Mouse (Mus musculus) liver, embryonic 16.5 days (tissue): ENCODE measurements around the gene Fzd10. TPM values are rescaled to one million over a fixed set of nuclear protein-coding genes. Genes with fewer than 3 reads are reported as not detected.

ENCODE experiments used
- ATAC-seq: fragments of 200-750 bp; cut with Nextera tagmentation; 2 replicates; pipeline ENCODE4 v1.8.0; 2017; ENCODE audit warnings: low read depth, mild to moderate bottlenecking, moderate number of reproducible peaks, moderate library complexity
- H3K27ac ChIP-seq: fragments of 300-500 bp; sonication (generic); 2 replicates; pipeline ENCODE4 v1.5.1; 2014; ENCODE audit warnings: mild to moderate bottlenecking, low read length
- H3K27me3 ChIP-seq: fragments of 300-500 bp; sonication (generic); 2 replicates; pipeline ENCODE4 v1.6.1; 2014; ENCODE audit warnings: low read depth, low read length, mixed read lengths; ENCODE audit not compliant: control insufficient read depth, insufficient read depth
- H3K36me3 ChIP-seq: fragments of 300-500 bp; sonication (generic); 2 replicates; pipeline ENCODE4 v1.6.1; 2014; ENCODE audit warnings: mild to moderate bottlenecking; ENCODE audit not compliant: control insufficient read depth, insufficient read depth
- H3K4me1 ChIP-seq: fragments of 300-500 bp; sonication (generic); 2 replicates; pipeline ENCODE4 v1.6.1; 2014; ENCODE audit warnings: low read depth, low read length, mixed read lengths; ENCODE audit not compliant: control insufficient read depth
- H3K4me2 ChIP-seq: fragments of 300-500 bp; sonication (generic); 2 replicates; pipeline ENCODE4 v1.6.1; 2014; ENCODE audit warnings: low read depth, low read length, mixed read lengths
- H3K4me3 ChIP-seq: fragments of 300-500 bp; sonication (generic); 2 replicates; pipeline ENCODE4 v1.5.1; 2014; ENCODE audit warnings: low read depth, mild to moderate bottlenecking, low read length
- H3K9ac ChIP-seq: fragments of 300-500 bp; sonication (generic); 2 replicates; pipeline ENCODE4 v1.6.1; 2014; ENCODE audit warnings: low read depth, low read length
- H3K9me3 ChIP-seq: fragments of 300-500 bp; sonication (generic); replicated peaks from 2 replicates; pipeline ENCODE4 v1.6.1; 2016; ENCODE audit warnings: low read length; ENCODE audit not compliant: control insufficient read depth
- WGBS: fragments of 180-500 bp; shearing (Covaris S2); extraction: QIAGEN DNeasy Blood & Tissue Kit; methylation state at CpG from one replicate; pipeline ENCODE4 v1.1.7; 2014; ENCODE audit not compliant: insufficient replicate concordance; 5-methylcytosine and 5-hydroxymethylcytosine counted together
- polyA plus RNA-seq: library from polyadenylated mRNA; unstranded; fragments of >200 nt; fragmentation: Nextera tagmentation; extraction: Ambion mirVana; gene quantifications from 2 replicates; pipeline ENCODE4 v1.2.1, GENCODE M21; 2015

The Fzd10 gene
- polyA plus RNA-seq, 1 experiment from 2014 or later: not detected

GRCm38 (mm10) chr5:128598760-128599364 is 1.8 kb upstream of the Fzd10 start:
- no peak for ATAC-seq
- no peaks in the 10 kb centered on the region for H3K9me3 ChIP-seq

GRCm38 (mm10) chr5:128599365-128600071 is 1.1 kb upstream of the Fzd10 start:
- Histone ChIP-seq H3K4me1 (no peaks in the 10 kb centered on the region; the same call in 1 of the 2 replicates), H3K4me3 (0 out of 2 replicates have a peak overlapping the region, but pooled peaks have one; percentile 52), H3K27ac (no peak overlapping the region), H3K36me3 (no peaks in the 10 kb centered on the region), H3K27me3 (peaks cover 65% of the 10 kb centered on the region), H3K9ac (no peak overlapping the region), H3K9me3 (no peaks in the 10 kb centered on the region), H3K4me2 (no peak overlapping the region)
- ATAC-seq: no peak
- WGBS: 1% methylated on average over 28 of the region's 28 CpGs

More at GRCm38 (mm10) chr5:128598760-128599364, 1.8 kb upstream of the Fzd10 start:
- Histone ChIP-seq H3K27me3 (peaks cover 61% of the 10 kb centered on the region), H3K9ac (no peak overlapping the region), H3K4me3 (no peak overlapping the region), H3K4me2 (no peak overlapping the region), H3K36me3 (no peaks in the 10 kb centered on the region), H3K4me1 (no peaks in the 10 kb centered on the region; the same call in 1 of the 2 replicates), H3K27ac (no peak overlapping the region)
- WGBS: 2% methylated on average over 20 of the region's 20 CpGs

GRCm38 (mm10) chr5:128601036-128602019 is 684 bp downstream of the Fzd10 start:
- Histone ChIP-seq H3K9me3 (no peaks in the 10 kb centered on the region), H3K4me1 (no peaks in the 10 kb centered on the region; the same call in 1 of the 2 replicates), H3K36me3 (no peaks in the 10 kb centered on the region), H3K4me2 (peak overlapping the region; percentile 62), H3K27ac (no peak overlapping the region), H3K9ac (no peak overlapping the region), H3K4me3 (peak overlapping the region; percentile 52), H3K27me3 (peaks cover 65% of the 10 kb centered on the region)
- under 1% methylated on average over 86 of the region's 87 CpGs for WGBS
- no peak for ATAC-seq

- no peaks in the 10 kb centered on the region for H3K9me3 ChIP-seq
- H3K9ac ChIP-seq: no peak overlapping the region
- no peak overlapping the region for H3K4me3 ChIP-seq
- 20% methylated on average over 1 of the region's 1 CpGs for WGBS
- no peaks in the 10 kb centered on the region for H3K36me3 ChIP-seq
- ATAC-seq: no peak
- H3K4me1 ChIP-seq: no peaks in the 10 kb centered on the region; the same call in 1 of the 2 replicates
- H3K27ac ChIP-seq: no peak overlapping the region
- H3K27me3 ChIP-seq: peaks cover 54% of the 10 kb centered on the region
- H3K4me2 ChIP-seq: no peak overlapping the region
Observed at GRCm38 (mm10) chr5:128603693-128604092, 3.0 kb downstream of the Fzd10 start.

DNA sequence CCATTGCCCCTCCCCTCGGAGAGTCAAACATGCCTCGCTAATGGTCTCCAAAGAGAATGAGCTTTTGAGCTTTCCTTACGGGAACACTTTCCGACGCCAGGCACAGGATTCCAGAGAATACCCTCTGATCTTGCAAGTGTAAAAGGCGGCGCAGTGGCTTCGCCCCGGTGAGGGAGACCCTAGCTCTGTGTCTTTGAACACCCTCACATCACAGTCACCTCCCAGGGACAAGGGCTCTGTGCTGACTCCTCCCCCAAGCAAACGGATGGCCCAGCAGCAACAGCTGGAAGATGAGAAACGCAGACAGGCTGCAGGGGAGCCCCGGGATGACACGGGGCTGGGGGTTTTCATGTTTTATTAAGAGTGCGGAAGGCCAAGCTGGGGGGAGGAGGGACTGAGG is 6.0 kb downstream of the Fzd10 start:
- Histone ChIP-seq H3K27ac (no peak overlapping the region), H3K9ac (no peak overlapping the region), H3K27me3 (peaks cover 25% of the 10 kb centered on the region), H3K9me3 (no peaks in the 10 kb centered on the region), H3K4me1 (no peaks in the 10 kb centered on the region), H3K4me2 (no peak overlapping the region), H3K36me3 (no peaks in the 10 kb centered on the region), H3K4me3 (no peak overlapping the region)
- ATAC-seq: no peak
- WGBS: 24% methylated on average over 14 of the region's 14 CpGs

DNA sequence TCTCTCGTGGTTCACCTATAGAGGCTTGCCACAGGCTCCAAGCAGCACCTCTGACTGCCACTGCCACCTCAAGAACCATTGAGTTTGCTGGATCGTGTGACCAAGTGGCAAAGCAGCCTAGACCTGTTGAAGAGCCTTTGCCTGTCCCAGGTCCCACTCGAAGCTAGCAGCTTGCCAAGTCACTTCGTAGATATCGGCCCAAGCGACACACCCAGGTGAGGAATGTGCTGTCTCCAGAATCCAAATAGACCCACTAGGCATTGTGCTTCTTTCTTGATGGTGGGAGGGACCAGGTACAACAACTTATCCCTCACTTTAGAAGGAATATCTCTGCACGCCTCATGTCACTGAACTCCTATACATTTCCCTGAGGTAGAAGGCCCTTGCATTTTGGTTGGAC is 8.4 kb downstream of the Fzd10 start:
- ATAC-seq: no peak
- H3K36me3 ChIP-seq: no peaks in the 10 kb centered on the region
- WGBS: 54% methylated on average over 7 of the region's 7 CpGs

GRCm38 (mm10) chr5:128617621-128618020 is 17.0 kb downstream of the Fzd10 start:
- Histone ChIP-seq H3K4me2 (no peak overlapping the region), H3K9me3 (no peaks in the 10 kb centered on the region), H3K9ac (no peak overlapping the region), H3K4me1 (no peaks in the 10 kb centered on the region), H3K36me3 (no peaks in the 10 kb centered on the region), H3K4me3 (no peak overlapping the region), H3K27ac (no peak overlapping the region), H3K27me3 (no peaks in the 10 kb centered on the region)
- no peak for ATAC-seq
- 5% methylated on average over 9 of the region's 9 CpGs for WGBS

More for the DNA sequence above, 8.4 kb downstream of the Fzd10 start:
- no peak overlapping the region for H3K4me2 ChIP-seq
- H3K4me1 ChIP-seq: no peaks in the 10 kb centered on the region
- H3K27me3 ChIP-seq: peaks cover 6% of the 10 kb centered on the region
- H3K9me3 ChIP-seq: no peaks in the 10 kb centered on the region
- no peak overlapping the region for H3K4me3 ChIP-seq
- H3K27ac ChIP-seq: no peak overlapping the region
- no peak overlapping the region for H3K9ac ChIP-seq

- no peaks in the 10 kb centered on the region for H3K9me3 ChIP-seq
- no peak overlapping the region for H3K4me2 ChIP-seq
- no peak overlapping the region for H3K27ac ChIP-seq
- H3K36me3 ChIP-seq: no peaks in the 10 kb centered on the region
- no peaks in the 10 kb centered on the region for H3K4me1 ChIP-seq
- H3K9ac ChIP-seq: no peak overlapping the region
- H3K27me3 ChIP-seq: no peaks in the 10 kb centered on the region
- 41% methylated on average over 8 of the region's 8 CpGs for WGBS
- no peak overlapping the region for H3K4me3 ChIP-seq
- ATAC-seq: no peak
Observed at GRCm38 (mm10) chr5:128619987-128620386, 19.3 kb downstream of the Fzd10 start.
